Mouse (Mus musculus) liver, adult 2 months (tissue): ENCODE measurements at regions not wholly inside any gene's neighbourhood (a gene's known extent, or its start where the extent isn't known, plus 50 kb on each side); places are given as distances from the start of the nearest gene placed in this dataset.

Experiments used
- DNase-seq: peaks from one replicate; pipeline ENCODE4 v3.0.0-alpha.2; 2011; ENCODE audit warnings: low read depth, low spot score; ENCODE audit errors: extremely low read depth
- H3K27ac ChIP-seq: fragments of 200-500 bp; replicated peaks from 2 replicates; pipeline ENCODE4 v1.5.1; 2012; ENCODE audit warnings: low read depth, mild to moderate bottlenecking, control low read depth, inconsistent platforms, low read length; ENCODE audit not compliant: insufficient read depth
- H3K27me3 ChIP-seq: fragments of 200-500 bp; 2 replicates; pipeline ENCODE4 v1.6.1; 2012; ENCODE audit warnings: mild to moderate bottlenecking, moderate library complexity, low read length, inconsistent platforms; ENCODE audit not compliant: control insufficient read depth, insufficient read depth
- H3K36me3 ChIP-seq: fragments of 200-500 bp; 2 replicates; pipeline ENCODE4 v1.6.1; 2012; ENCODE audit warnings: low read length, inconsistent platforms; ENCODE audit not compliant: control insufficient read depth, insufficient read depth
- H3K4me1 ChIP-seq: fragments of 200-500 bp; 2 replicates; pipeline ENCODE4 v1.6.1; 2011; ENCODE audit warnings: low read length; ENCODE audit not compliant: control insufficient read depth, insufficient read depth
- H3K4me3 ChIP-seq: fragments of 200-500 bp; 2 replicates; pipeline ENCODE4 v1.5.1; 2011; ENCODE audit warnings: low read depth, mild to moderate bottlenecking, control low read depth, low read length, moderate library complexity; ENCODE audit not compliant: insufficient read depth
- H3K79me2 ChIP-seq: fragments of 200-500 bp; 2 replicates; pipeline ENCODE4 v1.6.1; 2012; ENCODE audit warnings: inconsistent platforms, mild to moderate bottlenecking, low read length, moderate library complexity; ENCODE audit not compliant: control insufficient read depth, insufficient read depth
- H3K9ac ChIP-seq: fragments of 200-500 bp; 2 replicates; pipeline ENCODE4 v1.6.1; 2012; ENCODE audit warnings: low read depth, mild to moderate bottlenecking, control low read depth, inconsistent platforms, low read length
- CTCF ChIP-seq: fragments of 200-500 bp; IDR thresholded peaks from 2 replicates; pipeline ENCODE4 v1.5.1; 2011; ENCODE audit warnings: low read depth, low read length, control low read depth
- POLR2A ChIP-seq: fragments of 200-500 bp; IDR thresholded peaks from 2 replicates; pipeline ENCODE4 v1.6.1; 2011; ENCODE audit warnings: low read length, control low read depth; ENCODE audit not compliant: insufficient read depth; ENCODE audit errors: extremely low read depth
- WGBS: fragments of 180-500 bp; shearing (Covaris S2); methylation state at CpG from one replicate; pipeline ENCODE4 v1.1.7; 2018; 5-methylcytosine and 5-hydroxymethylcytosine counted together

- H3K9ac ChIP-seq: no peak overlapping the region
- peaks cover 8% of the 10 kb centered on the region for H3K4me1 ChIP-seq
- H3K4me3 ChIP-seq: no peak overlapping the region
- H3K27me3 ChIP-seq: no peaks in the 10 kb centered on the region
- no peaks in the 10 kb centered on the region for H3K79me2 ChIP-seq
- 0 out of 2 replicates have a peak overlapping the region, but pooled peaks have one; percentile 26 for H3K27ac ChIP-seq
- no peaks in the 10 kb centered on the region for H3K36me3 ChIP-seq
- DNase-seq: peak; percentile 91
- WGBS: 24% methylated on average over 10 of the region's 10 CpGs
- no peak for TF ChIP-seq POLR2A
- TF ChIP-seq CTCF: no peak
Observed at GRCm38 (mm10) chr13:53033189-53033943, 52.5 kb upstream of the Nfil3 start.
